Mouse (Mus musculus): ENCODE data around the gene Comt.

GRCm38 (mm10) chr16:18419603-18420026, 7.0 kb downstream of the Comt start:
- no peak for TF ChIP-seq CTCF (IDR thresholded peaks at IDR 0.05; ENCODE audit: low read depth, low read length)
- TF ChIP-seq POLR2AphosphoS5 (IDR thresholded peaks at IDR 0.05; ENCODE audit: insufficient replicate concordance, low read depth, low read length), result no peak
